9 mouse cellular contexts compared by ENCODE assay signal in the genomic region with DNA sequence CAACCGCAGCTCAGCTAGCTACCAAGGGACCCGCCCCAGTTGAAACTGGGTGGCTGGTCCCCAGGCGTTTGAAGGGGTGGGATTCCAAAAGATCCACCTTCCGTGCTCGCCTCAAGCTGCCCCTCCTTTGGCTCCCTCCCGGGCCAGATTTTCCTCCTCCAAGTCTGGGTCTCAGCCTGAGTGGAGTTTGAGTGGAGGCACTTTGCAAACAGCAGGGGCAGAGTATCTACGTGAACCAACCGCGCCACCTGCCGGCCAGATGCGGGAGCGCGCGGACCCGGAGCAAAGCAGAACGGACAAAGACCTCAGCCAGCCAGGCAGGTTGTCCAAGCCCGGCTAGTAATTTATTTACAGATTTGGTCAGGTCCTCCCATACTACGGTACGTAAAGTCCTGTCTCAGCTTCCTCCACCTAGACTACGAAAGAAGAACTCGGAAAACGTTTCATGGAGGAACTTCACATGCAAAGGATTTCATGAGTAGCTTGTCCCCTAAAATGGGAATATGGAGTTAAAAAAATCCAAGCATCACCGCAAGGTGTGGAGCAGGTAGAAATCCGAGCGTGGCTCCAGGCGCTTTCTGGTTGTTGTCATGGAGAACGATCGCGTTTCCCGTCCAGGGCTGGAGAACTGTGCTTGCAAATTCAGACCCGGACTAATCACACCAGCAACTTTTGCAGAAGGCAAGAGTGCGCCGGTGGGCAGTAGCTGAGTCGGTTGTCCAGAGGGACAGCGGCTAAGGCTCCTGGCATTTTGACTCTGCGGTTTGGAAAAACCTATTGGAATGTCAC. TPM values are rescaled to one million over a fixed set of nuclear protein-coding genes. Genes with fewer than 3 reads are reported as not detected.
A peak's percentile ranks its signal among the peaks of the same experiment; 100 is the strongest.
DNase-seq lines count a peak whose midpoint lies in the region; ATAC-seq lines count a peak whose summit lies in the region.
"Had no signal": no experiment of that assay in that cellular context is flagged by ENCODE, and none has a peak within 500 bp of the region (broad histone marks: within the 10 kb centered on the region; RNA-seq: fewer than 3 reads in every experiment).

No protein-coding gene starts in this region.

- no peak; the same call in 1 of the 2 replicates for ATAC-seq in heart, embryonic 14.5 days (ENCODE audit: insufficient number of reproducible peaks, insufficient read depth, low FRiP score, low read depth)
- ATAC-seq in liver, embryonic 12.5 days: peak; percentile 36

- H3K9ac ChIP-seq in heart, embryonic 14.5 days (ENCODE audit: low read length): peak overlapping the region; percentile 70
- H3K9ac ChIP-seq in liver, embryonic 12.5 days: no peak overlapping the region

- peak; percentile 28 for DNase-seq in 416B (ENCODE audit: low read depth)
- DNase-seq in c-Kit-negative CD71-positive TER-119-positive erythroid progenitor cells, embryonic 14.5 days (ENCODE audit: low read depth, low spot score): peak; percentile 22
- peak; percentile 92 for DNase-seq in forebrain, embryonic 10.5 days (ENCODE audit: extremely low spot score, low spot score)
- DNase-seq in kidney, postnatal 14 days: peak; percentile 96
- peak; percentile 1 for DNase-seq in naive thymus-derived CD4-positive, alpha-beta T cell, adult 2 months (ENCODE audit: low read depth)
- DNase-seq in splenic B cell, adult 2 months (ENCODE audit: low read depth, low spot score): peak; percentile 5

- H3K4me2 ChIP-seq in heart, embryonic 14.5 days (ENCODE audit: low read length): peak overlapping the region; percentile 77
- peak overlapping the region; percentile 79 for H3K4me2 ChIP-seq in liver, embryonic 12.5 days

- under 1% methylated on average over 36 of the region's 36 CpGs for WGBS in forebrain, embryonic 10.5 days
- 1% methylated on average over 36 of the region's 36 CpGs for WGBS in heart, embryonic 14.5 days
- 3% methylated on average over 36 of the region's 36 CpGs for WGBS in liver, embryonic 12.5 days (ENCODE audit: insufficient replicate concordance)

- peak overlapping the region; percentile 93 for H3K27ac ChIP-seq in forebrain, embryonic 10.5 days
- H3K27ac ChIP-seq in heart, embryonic 14.5 days (replicated peaks in 1 of 2; ENCODE audit: control insufficient read depth in 1 of 2, insufficient read depth in 1 of 2, low read depth in 2 of 2, low read length in 2 of 2): no peak overlapping the region
- H3K27ac ChIP-seq in liver, embryonic 12.5 days: no peak overlapping the region

- H3K4me1 ChIP-seq in forebrain, embryonic 10.5 days: peaks cover 50% of the 10 kb centered on the region
- H3K4me1 ChIP-seq in heart, embryonic 14.5 days (ENCODE audit: control insufficient read depth in 2 of 2, insufficient read depth in 2 of 2, low read length in 2 of 2): peaks cover 4 to 10% of the 10 kb centered on the region in 2 experiments
- peaks cover 26% of the 10 kb centered on the region; the same call in 1 of the 2 replicates for H3K4me1 ChIP-seq in liver, embryonic 12.5 days

- peaks cover 39% of the 10 kb centered on the region for H3K27me3 ChIP-seq in forebrain, embryonic 10.5 days (ENCODE audit: poor library complexity, severe bottlenecking)
- peaks cover 7% of the 10 kb centered on the region; the same call in 1 of the 2 replicates for H3K27me3 ChIP-seq in heart, embryonic 14.5 days (ENCODE audit: control insufficient read depth, insufficient read depth, low read length)
- H3K27me3 ChIP-seq in liver, embryonic 12.5 days (replicated peaks): peaks cover 65% of the 10 kb centered on the region
- H3K27me3 ChIP-seq in splenic B cell, adult 2 months (ENCODE audit: control insufficient read depth, insufficient read depth, low read length, poor library complexity, severe bottlenecking): no peaks in the 10 kb centered on the region

- H3K9me3 ChIP-seq in forebrain, embryonic 10.5 days: no peaks in the 10 kb centered on the region
- H3K9me3 ChIP-seq in heart, embryonic 14.5 days (ENCODE audit: control insufficient read depth, low read length): no peaks in the 10 kb centered on the region
- H3K9me3 ChIP-seq in liver, embryonic 12.5 days (replicated peaks): no peaks in the 10 kb centered on the region

- H3K36me3 ChIP-seq in forebrain, embryonic 10.5 days (replicated peaks): no peaks in the 10 kb centered on the region
- no peaks in the 10 kb centered on the region for H3K36me3 ChIP-seq in heart, embryonic 14.5 days (ENCODE audit: control insufficient read depth, insufficient read depth, low read length)
- H3K36me3 ChIP-seq in liver, embryonic 12.5 days: no peaks in the 10 kb centered on the region
- no peaks in the 10 kb centered on the region for H3K36me3 ChIP-seq in splenic B cell, adult 2 months (ENCODE audit: control insufficient read depth, insufficient read depth, low read length, poor library complexity, severe bottlenecking)
- H3K36me3 ChIP-seq: G1E had no signal

- peak overlapping the region; percentile 81 for H3K4me3 ChIP-seq in forebrain, embryonic 10.5 days
- peak overlapping the region; percentile 58 to 75 for H3K4me3 ChIP-seq in heart, embryonic 14.5 days (ENCODE audit: control insufficient read depth in 1 of 2, insufficient read depth in 1 of 2, low read depth in 1 of 2, low read length in 2 of 2)
- H3K4me3 ChIP-seq in liver, embryonic 12.5 days: peak overlapping the region; percentile 56

RNA-seq across cellular contexts. Expression of a gene that starts 1.5 kb away (rescaled TPM):
- polyA plus RNA-seq in forebrain, embryonic 10.5 days (2016; fragmentation: Nextera tagmentation; extraction: Ambion mirVana): 22.9 and 25.9 TPM in 2 replicates
- polyA plus RNA-seq in heart, embryonic 14.5 days (2014; fragmentation: Nextera tagmentation; extraction: Ambion mirVana): 10.0 and 14.1 TPM in 2 replicates
- 1.6 and 1.7 TPM in 2 replicates for polyA plus RNA-seq in liver, embryonic 12.5 days (2016; fragmentation: Nextera tagmentation; extraction: Ambion mirVana)
- polyA plus RNA-seq: G1E had no signal

Comparison
In these comparisons a context has a peak if more than half of its experiments do, and no peak if none do; other contexts are left out.
1. DNase-seq: peak in every context shown above with its lines; median percentile 96 in kidney, postnatal 14 days; 92 in forebrain, embryonic 10.5 days; 28 in 416B; 22 in c-Kit-negative CD71-positive TER-119-positive erythroid progenitor cells, embryonic 14.5 days; 5 in splenic B cell, adult 2 months; 1 in naive thymus-derived CD4-positive, alpha-beta T cell, adult 2 months.